Mouse (Mus musculus) stomach, postnatal 0 days (tissue): ENCODE measurements at regions not wholly inside any gene's neighbourhood (a gene's known extent, or its start where the extent isn't known, plus 50 kb on each side); places are given as distances from the start of the nearest gene placed in this dataset.

Experiments used
- CTCF ChIP-seq: IDR thresholded peaks from 2 replicates; pipeline ENCODE4 v1.5.1; 2016; ENCODE audit warnings: antibody characterized with exemption, low read depth, mild to moderate bottlenecking, moderate library complexity
- EP300 ChIP-seq: optimal IDR thresholded peaks from 2 replicates; pipeline ENCODE3; 2016; ENCODE audit warnings: antibody characterized with exemption

DNA sequence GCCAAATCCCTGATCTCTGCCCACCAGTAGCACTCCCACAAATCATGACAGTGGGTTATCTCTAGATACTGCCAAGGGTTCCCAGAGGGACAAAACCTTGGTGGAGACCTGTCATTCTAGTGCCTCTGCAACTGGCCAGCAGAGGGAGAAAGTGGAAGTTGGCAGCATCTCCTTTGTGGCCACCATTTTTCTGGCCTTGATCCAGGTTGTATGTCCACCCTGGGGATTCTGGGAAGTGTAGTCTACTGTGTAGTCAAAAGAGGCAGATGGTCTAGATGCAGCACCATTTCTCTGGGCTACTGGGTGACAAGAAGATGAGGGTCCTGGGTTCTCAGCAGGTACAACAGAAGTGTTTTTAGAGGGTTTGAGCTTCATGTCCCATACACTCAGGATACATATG lies 152.1 kb downstream of the Cct6b start:
- peak; percentile 68 for TF ChIP-seq CTCF
- TF ChIP-seq EP300: no peak
